In the genomic region with DNA sequence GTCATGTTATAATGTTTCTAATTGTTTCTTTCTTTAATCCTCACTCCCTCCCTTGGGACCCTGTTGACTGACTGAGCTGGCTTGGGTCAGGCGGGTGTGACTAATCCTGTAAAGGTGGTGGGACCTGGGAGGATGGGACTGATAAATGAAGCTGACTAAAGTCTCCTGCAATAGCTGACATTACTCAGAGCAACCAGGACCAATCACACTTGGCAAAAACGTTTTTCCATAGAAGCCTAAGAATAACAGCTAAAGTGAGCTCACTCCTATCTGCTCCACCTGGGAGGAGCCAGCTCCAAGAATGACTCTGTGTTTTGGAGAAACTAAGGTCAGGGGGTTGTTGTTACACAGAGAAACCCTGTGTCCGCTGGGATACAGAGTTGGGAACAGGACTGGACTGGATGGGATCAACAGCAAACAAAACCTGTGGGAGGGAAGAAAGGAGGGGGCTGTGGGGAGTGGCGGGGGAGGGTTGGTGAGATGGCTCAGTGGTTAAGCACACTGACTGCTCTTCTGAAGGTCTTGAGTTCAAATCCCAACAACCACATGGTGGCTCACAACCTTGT, we compare ENCODE assay signal across 44 mouse cellular contexts. TPM values are rescaled to one million over a fixed set of nuclear protein-coding genes. Genes with fewer than 3 reads are reported as not detected.
DNase-seq lines count a peak whose midpoint lies in the region; ATAC-seq lines count a peak whose summit lies in the region.
"Had no signal": no experiment of that assay in that cellular context is flagged by ENCODE, and none has a peak within 500 bp of the region (broad histone marks: within the 10 kb centered on the region; RNA-seq: fewer than 3 reads in every experiment).

No protein-coding gene starts in this region.

- 43% methylated on average over 4 of the region's 4 CpGs for WGBS in midbrain, embryonic 11.5 days
- 51% methylated on average over 4 of the region's 4 CpGs for WGBS in midbrain, embryonic 13.5 days
- 49% methylated on average over 4 of the region's 4 CpGs for WGBS in heart, embryonic 11.5 days (ENCODE audit: insufficient replicate concordance)

- peak; percentile 44 for DNase-seq in midbrain, embryonic 11.5 days (ENCODE audit: low spot score, missing footprints)
- DNase-seq in 3T3-L1 (ENCODE audit: low read depth, low spot score): peak; percentile 93
- DNase-seq in ES-CJ7 (ENCODE audit: low read depth, low spot score): peak; percentile 75
- DNase-seq in ZHBTc4 (ENCODE audit: low read depth, low spot score): peak; percentile 85
- no peak for DNase-seq in left cerebral cortex, adult 18-20 months (ENCODE audit: low spot score in 2 of 2)
- DNase-seq in urinary bladder, adult 18-20 months (ENCODE audit: low spot score in 2 of 2): no peak
- DNase-seq: cerebellum, adult 2 months; cerebellum, postnatal 14 days; heart, postnatal 14 days; kidney, adult 18-20 months; kidney, postnatal 36 days; left cerebral cortex, postnatal 4 days; liver, postnatal 0 days; right cerebral cortex, postnatal 25 days; thymus, adult 18-20 months; thymus, postnatal 25 days had no signal

- no peak overlapping the region for H3K4me3 ChIP-seq in midbrain, embryonic 11.5 days (ENCODE audit: low read depth, low read length)
- no peak overlapping the region for H3K4me3 ChIP-seq in midbrain, embryonic 13.5 days (replicated peaks)
- no peak overlapping the region for H3K4me3 ChIP-seq in heart, embryonic 11.5 days (ENCODE audit: low read depth, low read length)
- H3K4me3 ChIP-seq: erythroblast, embryonic 14.5 days; kidney, embryonic 15.5 days; layer of hippocampus, adult 2 months; liver, embryonic 12.5 days; stomach, embryonic 15.5 days had no signal

- H3K27me3 ChIP-seq in midbrain, embryonic 11.5 days (ENCODE audit: control insufficient read depth, insufficient read depth, low read length): no peaks in the 10 kb centered on the region
- H3K27me3 ChIP-seq in midbrain, embryonic 13.5 days: no peaks in the 10 kb centered on the region
- no peaks in the 10 kb centered on the region for H3K27me3 ChIP-seq in heart, embryonic 11.5 days (ENCODE audit: control insufficient read depth, insufficient read depth, low read length)
- H3K27me3 ChIP-seq: kidney, embryonic 15.5 days; stomach, embryonic 15.5 days had no signal

- no peak for ATAC-seq in midbrain, embryonic 11.5 days (ENCODE audit: low FRiP score)
- ATAC-seq in midbrain, embryonic 13.5 days: no peak
- ATAC-seq in heart, embryonic 11.5 days (replicated peaks; ENCODE audit: insufficient number of reproducible peaks, low FRiP score, low TSS enrichment): no peak
- ATAC-seq: forebrain, embryonic 16.5 days; hindbrain, embryonic 16.5 days; liver, embryonic 12.5 days; liver, postnatal 0 days had no signal

- H3K4me2 ChIP-seq in midbrain, embryonic 11.5 days: no peak overlapping the region
- no peak overlapping the region for H3K4me2 ChIP-seq in midbrain, embryonic 13.5 days (replicated peaks)
- H3K4me2 ChIP-seq in heart, embryonic 11.5 days: no peak overlapping the region
- H3K4me2 ChIP-seq: kidney, embryonic 15.5 days; liver, embryonic 12.5 days; stomach, embryonic 15.5 days had no signal

- H3K36me3 ChIP-seq in midbrain, embryonic 11.5 days (ENCODE audit: control insufficient read depth, insufficient read depth, low read length): no peaks in the 10 kb centered on the region
- no peaks in the 10 kb centered on the region for H3K36me3 ChIP-seq in midbrain, embryonic 13.5 days
- no peaks in the 10 kb centered on the region for H3K36me3 ChIP-seq in heart, embryonic 11.5 days (ENCODE audit: control insufficient read depth, insufficient read depth, low read length)
- H3K36me3 ChIP-seq: kidney, embryonic 15.5 days; liver, embryonic 12.5 days; stomach, embryonic 15.5 days had no signal

- H3K27ac ChIP-seq in midbrain, embryonic 11.5 days (ENCODE audit: low read depth, low read length): no peak overlapping the region
- H3K27ac ChIP-seq in midbrain, embryonic 13.5 days: no peak overlapping the region
- H3K27ac ChIP-seq in heart, embryonic 11.5 days (ENCODE audit: low read depth, low read length): no peak overlapping the region
- H3K27ac ChIP-seq: kidney, embryonic 15.5 days; layer of hippocampus, adult 2 months; liver, embryonic 12.5 days; macrophage; stomach, embryonic 15.5 days had no signal

- no peak overlapping the region for H3K9ac ChIP-seq in midbrain, embryonic 11.5 days (ENCODE audit: low read length)
- no peak overlapping the region for H3K9ac ChIP-seq in midbrain, embryonic 13.5 days (replicated peaks)
- H3K9ac ChIP-seq in heart, embryonic 11.5 days (ENCODE audit: low read depth, low read length): no peak overlapping the region
- H3K9ac ChIP-seq: kidney, embryonic 15.5 days; liver, embryonic 12.5 days; liver, postnatal 0 days; stomach, embryonic 15.5 days had no signal

- H3K9me3 ChIP-seq in midbrain, embryonic 11.5 days (ENCODE audit: control insufficient read depth, low read length): no peaks in the 10 kb centered on the region
- H3K9me3 ChIP-seq in midbrain, embryonic 13.5 days: no peaks in the 10 kb centered on the region
- H3K9me3 ChIP-seq in heart, embryonic 11.5 days (replicated peaks; ENCODE audit: control insufficient read depth, low read length): no peaks in the 10 kb centered on the region
- H3K9me3 ChIP-seq: kidney, embryonic 15.5 days; liver, embryonic 12.5 days; stomach, embryonic 15.5 days had no signal

- peaks cover 2% of the 10 kb centered on the region; the same call in 1 of the 2 replicates for H3K4me1 ChIP-seq in midbrain, embryonic 11.5 days (ENCODE audit: control insufficient read depth, insufficient read depth, low read length)
- H3K4me1 ChIP-seq in midbrain, embryonic 13.5 days (replicated peaks): no peaks in the 10 kb centered on the region; the same call in 1 of the 2 replicates
- peaks cover 3% of the 10 kb centered on the region; the same call in 1 of the 2 replicates for H3K4me1 ChIP-seq in heart, embryonic 11.5 days (ENCODE audit: control insufficient read depth, insufficient read depth, low read length)

RNA-seq across cellular contexts. Expression of a gene that starts 4.3 kb away (rescaled TPM):
- polyA plus RNA-seq in midbrain, embryonic 11.5 days (2014; fragmentation: Nextera tagmentation; extraction: Ambion mirVana): 26.9 and 29.8 TPM in 2 replicates
- 40.5 and 41.2 TPM in 2 replicates for polyA plus RNA-seq in midbrain, embryonic 13.5 days (2015; fragmentation: Nextera tagmentation; extraction: Ambion mirVana)
- total RNA-seq in left cerebral cortex, adult 18-20 months (2021): 100 to 1,000 TPM; 201 TPM
- polyA plus RNA-seq in heart, embryonic 11.5 days (2014; fragmentation: Nextera tagmentation; extraction: Ambion mirVana): 22.5 and 22.6 TPM in 2 replicates

RNA-seq across cellular contexts. Expression of a gene that starts 15.3 kb away (rescaled TPM):
- polyA plus RNA-seq in midbrain, embryonic 11.5 days (2014; fragmentation: Nextera tagmentation; extraction: Ambion mirVana): not detected in 2 replicates
- not detected in 2 replicates for polyA plus RNA-seq in midbrain, embryonic 13.5 days (2015; fragmentation: Nextera tagmentation; extraction: Ambion mirVana)
- not detected for total RNA-seq in left cerebral cortex, adult 18-20 months (2021)
- polyA plus RNA-seq in heart, embryonic 11.5 days (2014; fragmentation: Nextera tagmentation; extraction: Ambion mirVana): not detected in 2 replicates
- total RNA-seq: adrenal gland, adult 18-20 months; adrenal gland, postnatal 4 days; gastrocnemius, adult 8-10 months; gastrocnemius, postnatal 4 days; heart, adult 8-10 months; heart, postnatal 14 days; layer of hippocampus, adult 2 months; layer of hippocampus, postnatal 14 days; left cerebral cortex, adult 8-10 months; left cerebral cortex, postnatal 4 days; megakaryocyte-erythroid progenitor cell, adult 5-6 weeks; neutrophil, adult 5-6 weeks had no signal
- polyA plus RNA-seq: cerebellum, adult 2 months; cortical plate, adult 2 months; embryonic facial prominence, embryonic 14.5 days; erythroblast, embryonic 14.5 days; forebrain, embryonic 11.5 days; forebrain, embryonic 16.5 days; heart, embryonic 14.5 days; hindbrain, embryonic 11.5 days; hindbrain, embryonic 16.5 days; intestine, embryonic 14.5 days; kidney, embryonic 15.5 days; limb, embryonic 14.5 days; liver, embryonic 12.5 days; liver, postnatal 0 days; lung, embryonic 16.5 days; macrophage; neural tube, embryonic 11.5 days; stomach, embryonic 15.5 days had no signal

RNA-seq across cellular contexts. Expression of a gene that starts 22.6 kb away (rescaled TPM):
- 58.4 and 62.2 TPM in 2 replicates for polyA plus RNA-seq in midbrain, embryonic 11.5 days (2014; fragmentation: Nextera tagmentation; extraction: Ambion mirVana)
- polyA plus RNA-seq in midbrain, embryonic 13.5 days (2015; fragmentation: Nextera tagmentation; extraction: Ambion mirVana): 42.8 and 46.0 TPM in 2 replicates
- 10 to 100 TPM; 19.9 to 22.2 TPM for total RNA-seq in left cerebral cortex, adult 18-20 months (2021)
- 80.9 and 81.0 TPM in 2 replicates for polyA plus RNA-seq in heart, embryonic 11.5 days (2014; fragmentation: Nextera tagmentation; extraction: Ambion mirVana)

RNA-seq across cellular contexts. Expression of a gene that starts 28.5 kb away (rescaled TPM):
- polyA plus RNA-seq in midbrain, embryonic 11.5 days (2014; fragmentation: Nextera tagmentation; extraction: Ambion mirVana): 18.0 and 18.9 TPM in 2 replicates
- polyA plus RNA-seq in midbrain, embryonic 13.5 days (2015; fragmentation: Nextera tagmentation; extraction: Ambion mirVana): 96.4 and 102 TPM in 2 replicates
- 10 to 100 TPM; 80.7 to 90.7 TPM for total RNA-seq in left cerebral cortex, adult 18-20 months (2021)
- polyA plus RNA-seq in heart, embryonic 11.5 days (2014; fragmentation: Nextera tagmentation; extraction: Ambion mirVana): 6.7 and 6.8 TPM in 2 replicates
- total RNA-seq: megakaryocyte-erythroid progenitor cell, adult 5-6 weeks; neutrophil, adult 5-6 weeks had no signal
- polyA plus RNA-seq: erythroblast, embryonic 14.5 days had no signal

RNA-seq across cellular contexts. Expression of a gene that starts 39.0 kb away (rescaled TPM):
- polyA plus RNA-seq in midbrain, embryonic 11.5 days (2014; fragmentation: Nextera tagmentation; extraction: Ambion mirVana): 66.9 and 75.6 TPM in 2 replicates
- polyA plus RNA-seq in midbrain, embryonic 13.5 days (2015; fragmentation: Nextera tagmentation; extraction: Ambion mirVana): 69.7 and 70.1 TPM in 2 replicates
- 10 to 100 TPM; 50.9 to 52.1 TPM for total RNA-seq in left cerebral cortex, adult 18-20 months (2021)
- polyA plus RNA-seq in heart, embryonic 11.5 days (2014; fragmentation: Nextera tagmentation; extraction: Ambion mirVana): 120 and 121 TPM in 2 replicates

Comparison
In these comparisons a context has a peak if more than half of its experiments do, and no peak if none do; other contexts are left out.
1. DNase-seq: peak in midbrain, embryonic 11.5 days (single experiment), 3T3-L1 (single experiment), ES-CJ7 (single experiment) and ZHBTc4 (single experiment); none in left cerebral cortex, adult 18-20 months (0 of 2) and urinary bladder, adult 18-20 months (0 of 2).